Mouse (Mus musculus) liver, adult 2 months (tissue): ENCODE results near the gene H2afj. TPM values are rescaled to one million over a fixed set of nuclear protein-coding genes. Genes with fewer than 3 reads are reported as not detected.

Experiments
- DNase-seq: peaks from one replicate; pipeline ENCODE4 v3.0.0-alpha.2; 2011; ENCODE audit warnings: low read depth, low spot score; ENCODE audit errors: extremely low read depth
- H3K27ac ChIP-seq: fragments of 200-500 bp; replicated peaks from 2 replicates; pipeline ENCODE4 v1.5.1; 2012; ENCODE audit warnings: low read depth, mild to moderate bottlenecking, control low read depth, inconsistent platforms, low read length; ENCODE audit not compliant: insufficient read depth
- H3K27me3 ChIP-seq: fragments of 200-500 bp; 2 replicates; pipeline ENCODE4 v1.6.1; 2012; ENCODE audit warnings: mild to moderate bottlenecking, moderate library complexity, low read length, inconsistent platforms; ENCODE audit not compliant: control insufficient read depth, insufficient read depth
- H3K36me3 ChIP-seq: fragments of 200-500 bp; 2 replicates; pipeline ENCODE4 v1.6.1; 2012; ENCODE audit warnings: low read length, inconsistent platforms; ENCODE audit not compliant: control insufficient read depth, insufficient read depth
- H3K4me1 ChIP-seq: fragments of 200-500 bp; 2 replicates; pipeline ENCODE4 v1.6.1; 2011; ENCODE audit warnings: low read length; ENCODE audit not compliant: control insufficient read depth, insufficient read depth
- H3K4me3 ChIP-seq: fragments of 200-500 bp; 2 replicates; pipeline ENCODE4 v1.5.1; 2011; ENCODE audit warnings: low read depth, mild to moderate bottlenecking, control low read depth, low read length, moderate library complexity; ENCODE audit not compliant: insufficient read depth
- H3K79me2 ChIP-seq: fragments of 200-500 bp; 2 replicates; pipeline ENCODE4 v1.6.1; 2012; ENCODE audit warnings: inconsistent platforms, mild to moderate bottlenecking, low read length, moderate library complexity; ENCODE audit not compliant: control insufficient read depth, insufficient read depth
- H3K9ac ChIP-seq: fragments of 200-500 bp; 2 replicates; pipeline ENCODE4 v1.6.1; 2012; ENCODE audit warnings: low read depth, mild to moderate bottlenecking, control low read depth, inconsistent platforms, low read length
- CTCF ChIP-seq: fragments of 200-500 bp; IDR thresholded peaks from 2 replicates; pipeline ENCODE4 v1.5.1; 2011; ENCODE audit warnings: low read depth, low read length, control low read depth
- POLR2A ChIP-seq: fragments of 200-500 bp; IDR thresholded peaks from 2 replicates; pipeline ENCODE4 v1.6.1; 2011; ENCODE audit warnings: low read length, control low read depth; ENCODE audit not compliant: insufficient read depth; ENCODE audit errors: extremely low read depth
- WGBS: fragments of 180-500 bp; shearing (Covaris S2); methylation state at CpG from one replicate; pipeline ENCODE4 v1.1.7; 2018; 5-methylcytosine and 5-hydroxymethylcytosine counted together
- polyA plus RNA-seq: library from polyadenylated mRNA; depleted of rRNA; stranded (reverse); fragments of >200 nt; gene quantifications from 2 replicates; pipeline ENCODE4 v1.2.3, GENCODE M21; 2012
- total RNA-seq: library from RNA; depleted of rRNA; stranded (reverse); fragments of >200 nt; gene quantifications from 2 replicates; pipeline ENCODE4 v1.2.3, GENCODE M21; 2014

The H2afj gene
- total and polyA plus RNA-seq, 2 experiments: 53.1 to 90.3 TPM

DNA sequence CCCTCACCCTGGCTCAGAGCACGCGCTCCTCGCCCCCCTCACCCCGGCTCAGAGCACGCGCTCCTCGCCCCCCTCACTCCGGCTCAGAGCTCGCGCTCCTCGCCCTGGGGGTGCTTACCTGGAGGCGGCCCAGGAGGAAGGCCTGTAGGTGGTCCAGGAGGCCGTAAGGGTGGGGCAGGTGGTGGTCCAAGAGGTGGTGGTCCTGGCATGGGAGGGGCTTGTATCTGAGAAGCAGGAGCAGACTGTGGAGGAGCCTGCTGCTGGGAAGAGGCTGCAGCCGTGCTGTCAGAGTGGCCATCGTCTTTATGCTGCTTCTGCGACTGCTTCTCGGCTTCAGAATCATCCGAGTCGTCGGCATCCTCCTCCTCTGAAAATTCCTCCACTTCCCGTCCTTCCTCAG, 8.8 kb downstream of the H2afj start:
- Histone ChIP-seq H3K27me3 (no peaks in the 10 kb centered on the region), H3K9ac (no peak overlapping the region), H3K27ac (no peak overlapping the region), H3K79me2 (no peaks in the 10 kb centered on the region), H3K4me1 (no peaks in the 10 kb centered on the region), H3K36me3 (peaks cover 63% of the 10 kb centered on the region), H3K4me3 (no peak overlapping the region)
- WGBS: 92% methylated on average over 21 of the region's 21 CpGs
- TF ChIP-seq POLR2A (no peak), CTCF (no peak)
- no peak for DNase-seq

DNA sequence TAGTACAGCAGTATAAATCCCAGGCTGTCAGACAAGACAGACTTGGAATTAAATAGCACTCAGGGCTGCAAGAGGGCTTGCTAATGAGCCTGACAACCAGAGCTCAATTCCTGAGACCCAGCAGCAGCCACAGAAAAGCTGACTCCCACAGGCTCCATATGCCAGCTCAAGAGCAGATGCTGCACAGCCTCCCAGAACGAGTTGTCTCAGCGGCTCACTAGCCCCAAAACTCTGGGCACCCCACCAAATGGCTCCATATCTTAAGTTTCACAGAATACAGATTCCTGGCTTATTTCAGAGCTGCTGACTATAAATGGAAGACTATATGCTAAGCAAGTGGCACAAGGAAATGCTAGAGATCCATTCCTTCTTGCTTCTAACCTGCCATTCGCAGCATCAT, 9.5 kb downstream of the H2afj start:
- WGBS: 93% methylated on average over 3 of the region's 3 CpGs
- Histone ChIP-seq H3K27me3 (no peaks in the 10 kb centered on the region), H3K9ac (no peak overlapping the region), H3K4me1 (no peaks in the 10 kb centered on the region), H3K79me2 (no peaks in the 10 kb centered on the region), H3K27ac (no peak overlapping the region), H3K36me3 (peaks cover 68% of the 10 kb centered on the region), H3K4me3 (no peak overlapping the region)
- TF ChIP-seq CTCF (no peak), POLR2A (no peak)
- DNase-seq: no peak

DNA sequence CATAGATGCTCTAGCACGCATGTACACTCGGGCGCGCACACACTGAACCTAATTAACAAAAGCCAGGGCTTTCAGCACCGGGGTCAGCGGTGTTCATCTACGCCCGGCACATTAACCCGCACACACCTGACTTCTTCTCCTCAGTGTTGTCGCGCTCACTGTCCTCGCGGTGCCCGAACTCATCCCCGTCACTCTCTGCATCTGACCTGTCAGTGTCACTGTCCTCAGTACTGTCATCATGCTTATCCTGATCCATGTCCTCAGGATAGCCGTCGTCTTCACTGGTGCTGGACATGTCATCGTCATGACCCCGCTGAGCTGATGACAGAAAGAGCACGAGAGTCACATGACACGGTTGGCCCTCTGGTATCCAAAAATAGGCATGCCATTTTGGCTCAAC, 12.3 kb downstream of the H2afj start:
- TF ChIP-seq CTCF (no peak), POLR2A (no peak)

DNA sequence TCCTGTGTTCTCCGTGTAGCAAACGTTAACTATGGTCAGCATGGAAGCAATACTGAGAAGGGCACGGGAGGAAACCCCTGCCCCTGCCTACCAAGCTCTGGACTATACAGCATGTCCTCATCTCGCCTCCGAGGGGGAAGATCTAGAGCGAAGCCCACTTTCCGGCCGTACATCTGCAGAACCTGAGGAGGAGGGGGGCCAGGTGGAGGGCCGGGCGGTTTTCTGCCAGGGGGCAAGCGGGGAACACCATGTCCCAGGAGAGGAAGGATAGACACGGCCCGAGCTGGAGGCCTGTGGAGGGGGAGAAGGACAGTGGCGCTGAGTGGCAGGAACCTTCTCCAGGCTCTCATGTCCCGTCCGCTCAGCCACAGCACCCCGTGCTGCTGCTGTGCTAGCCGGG, 13.0 kb downstream of the H2afj start:
- no peak for TF ChIP-seq POLR2A
- no peak for TF ChIP-seq CTCF
- no peak overlapping the region for H3K9ac ChIP-seq
- H3K36me3 ChIP-seq: peaks cover 68% of the 10 kb centered on the region
- 95% methylated on average over 18 of the region's 18 CpGs for WGBS
- H3K4me1 ChIP-seq: no peaks in the 10 kb centered on the region
- H3K79me2 ChIP-seq: no peaks in the 10 kb centered on the region; the same call in 1 of the 2 replicates
- H3K27ac ChIP-seq: no peak overlapping the region
- H3K27me3 ChIP-seq: no peaks in the 10 kb centered on the region
- no peak overlapping the region for H3K4me3 ChIP-seq
- no peak for DNase-seq

More for the DNA sequence above, 12.3 kb downstream of the H2afj start:
- no peak for DNase-seq
- Histone ChIP-seq H3K27me3 (no peaks in the 10 kb centered on the region), H3K36me3 (peaks cover 73% of the 10 kb centered on the region), H3K9ac (no peak overlapping the region), H3K4me1 (no peaks in the 10 kb centered on the region), H3K79me2 (no peaks in the 10 kb centered on the region), H3K4me3 (no peak overlapping the region), H3K27ac (no peak overlapping the region)
- WGBS: 95% methylated on average over 21 of the region's 21 CpGs

DNA sequence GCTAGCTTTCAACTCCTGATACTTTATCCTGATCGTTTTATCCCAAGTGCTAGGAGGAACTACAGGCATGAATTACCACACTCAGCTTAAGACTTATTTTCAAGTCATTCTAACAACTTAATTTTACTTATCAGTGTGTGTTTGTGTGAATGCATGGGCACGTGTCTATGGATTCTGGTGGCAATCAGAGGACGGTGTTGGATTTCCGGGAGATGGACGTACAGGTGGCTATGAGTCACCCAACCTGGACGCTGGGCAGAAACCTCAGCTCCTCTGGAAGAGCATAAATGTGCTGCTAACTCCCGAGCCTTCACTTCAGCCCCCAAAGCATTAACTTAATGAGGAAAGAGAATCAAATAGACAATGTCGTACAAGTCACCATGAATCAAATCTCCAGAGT, 16.9 kb downstream of the H2afj start:
- TF ChIP-seq POLR2A (no peak), CTCF (no peak)
- no peaks in the 10 kb centered on the region for H3K27me3 ChIP-seq
- DNase-seq: no peak
- H3K36me3 ChIP-seq: peaks cover 38% of the 10 kb centered on the region
- H3K27ac ChIP-seq: no peak overlapping the region
- H3K79me2 ChIP-seq: peaks cover 6% of the 10 kb centered on the region
- H3K4me1 ChIP-seq: peaks cover 7% of the 10 kb centered on the region; the same call in 1 of the 2 replicates
- 95% methylated on average over 8 of the region's 8 CpGs for WGBS
- no peak overlapping the region for H3K4me3 ChIP-seq
- no peak overlapping the region for H3K9ac ChIP-seq

DNA sequence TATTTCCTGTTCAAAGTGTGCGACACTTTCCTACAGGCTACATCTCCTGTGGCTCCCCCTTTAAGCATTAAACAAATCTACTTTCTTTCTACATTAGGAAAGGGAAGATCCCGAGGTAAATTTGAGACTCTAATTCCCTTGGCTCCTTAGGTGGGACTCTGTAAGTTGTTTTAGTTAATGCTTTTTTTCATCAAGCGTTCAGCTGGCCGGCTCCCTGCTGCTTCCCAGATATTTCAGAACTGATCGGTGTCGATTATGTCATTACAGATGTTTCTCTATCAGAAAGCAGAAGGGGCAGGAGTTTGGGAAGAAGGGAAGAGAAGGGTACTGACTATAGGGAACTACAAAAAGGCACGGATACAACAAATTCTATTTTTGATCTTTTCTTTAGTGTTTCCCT, 19.1 kb downstream of the H2afj start:
- H3K79me2 ChIP-seq: peaks cover 6% of the 10 kb centered on the region
- H3K27me3 ChIP-seq: no peaks in the 10 kb centered on the region
- H3K4me1 ChIP-seq: peaks cover 7% of the 10 kb centered on the region; the same call in 1 of the 2 replicates
- peaks cover 22% of the 10 kb centered on the region for H3K36me3 ChIP-seq
- peak overlapping the region; percentile 87; the same call in 1 of the 2 replicates for H3K27ac ChIP-seq
- peak overlapping the region; percentile 96 for H3K9ac ChIP-seq
- H3K4me3 ChIP-seq: peak overlapping the region; percentile 95
- DNase-seq: no peak
- WGBS: 5% methylated on average over 7 of the region's 7 CpGs
- TF ChIP-seq POLR2A (no peak), CTCF (no peak)
